8 mouse cellular contexts compared by ENCODE assay signal in the genomic region with DNA sequence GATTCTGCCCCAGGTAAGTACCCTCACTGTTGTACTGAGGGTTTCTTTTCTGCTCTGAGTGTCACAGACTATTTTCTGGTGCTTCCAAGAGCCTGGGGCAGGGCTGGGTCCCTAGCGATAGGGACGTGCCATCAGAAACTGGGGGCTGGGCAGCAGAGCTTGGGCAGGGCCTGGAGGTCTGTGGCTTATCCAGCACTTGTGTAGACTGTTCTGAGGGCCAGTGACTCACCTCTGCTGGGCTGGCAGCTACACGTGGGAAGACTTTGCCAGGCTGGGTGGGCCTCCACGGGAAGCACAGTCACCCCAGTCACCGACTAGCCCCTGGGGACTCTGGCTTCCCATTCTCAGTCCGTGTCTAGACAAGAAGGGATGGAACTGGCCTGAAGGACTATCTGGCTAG. TPM values are rescaled to one million over a fixed set of nuclear protein-coding genes. Genes with fewer than 3 reads are reported as not detected.
DNase-seq lines count a peak whose midpoint lies in the region; ATAC-seq and TF ChIP-seq lines count a peak whose summit lies in the region.

No protein-coding gene starts in this region.

- peaks cover 27% of the 10 kb centered on the region for H3K4me1 ChIP-seq in kidney, embryonic 14.5 days (ENCODE audit: control insufficient read depth, insufficient read depth, low read length)
- H3K4me1 ChIP-seq in cortical plate, adult 2 months (ENCODE audit: control insufficient read depth, insufficient read depth, low read length), result peaks cover 4% of the 10 kb centered on the region; the same call in 1 of the 2 replicates
- peaks cover 68% of the 10 kb centered on the region for H3K4me1 ChIP-seq in heart, postnatal 0 days (ENCODE audit: control insufficient read depth, insufficient read depth)
- H3K4me1 ChIP-seq in liver, postnatal 0 days (ENCODE audit: insufficient read depth), result peaks cover 41% of the 10 kb centered on the region
- H3K4me1 ChIP-seq in stomach, embryonic 15.5 days, result peaks cover 31% of the 10 kb centered on the region

- no peaks in the 10 kb centered on the region for H3K27me3 ChIP-seq in kidney, embryonic 14.5 days (ENCODE audit: control insufficient read depth, insufficient read depth, low read length)
- no peaks in the 10 kb centered on the region for H3K27me3 ChIP-seq in heart, postnatal 0 days (ENCODE audit: control insufficient read depth, insufficient read depth, low read length)
- H3K27me3 ChIP-seq in liver, postnatal 0 days (ENCODE audit: insufficient read depth, low read length), result no peaks in the 10 kb centered on the region
- no peaks in the 10 kb centered on the region for H3K27me3 ChIP-seq in stomach, embryonic 15.5 days (replicated peaks)

- no peak overlapping the region for H3K27ac ChIP-seq in kidney, embryonic 14.5 days (ENCODE audit: low read depth, low read length)
- 0 out of 2 replicates have a peak overlapping the region, but pooled peaks have one; percentile 15 for H3K27ac ChIP-seq in cortical plate, adult 2 months (ENCODE audit: insufficient read depth, low read length)
- peak overlapping the region; percentile 94 for H3K27ac ChIP-seq in heart, postnatal 0 days (ENCODE audit: low read depth)
- H3K27ac ChIP-seq in liver, postnatal 0 days (ENCODE audit: low read depth), result no peak overlapping the region
- peak overlapping the region; percentile 75; the same call in 1 of the 2 replicates for H3K27ac ChIP-seq in stomach, embryonic 15.5 days

- DNase-seq in kidney, adult 11 months, result no peak
- no peak for DNase-seq in heart, postnatal 0 days (ENCODE audit: low spot score)
- no peak for DNase-seq in liver, postnatal 0 days
- no peak for DNase-seq in adrenal gland, postnatal 10 days
- no peak for DNase-seq in layer of hippocampus, postnatal 36 days

- no peak for TF ChIP-seq CTCF in cortical plate, adult 2 months (IDR thresholded peaks at IDR 0.05; ENCODE audit: extremely low read depth, insufficient read depth, low read length)
- TF ChIP-seq CTCF in heart, postnatal 0 days (IDR thresholded peaks at IDR 0.05; ENCODE audit: low read depth), result no peak
- no peak for TF ChIP-seq CTCF in liver, postnatal 0 days (IDR thresholded peaks at IDR 0.05; ENCODE audit: low read depth)

- TF ChIP-seq POLR2A in cortical plate, adult 2 months (IDR thresholded peaks at IDR 0.05; ENCODE audit: extremely low read depth, insufficient read depth, low read length), result no peak

- H3K9ac ChIP-seq in kidney, embryonic 14.5 days (ENCODE audit: low read depth, low read length), result peak overlapping the region; percentile 61; the same call in 1 of the 2 replicates
- H3K9ac ChIP-seq in heart, postnatal 0 days (replicated peaks; ENCODE audit: low read depth, low read length), result peak overlapping the region; percentile 66
- H3K9ac ChIP-seq in liver, postnatal 0 days (replicated peaks), result peak overlapping the region; percentile 65; the same call in 1 of the 2 replicates
- H3K9ac ChIP-seq in stomach, embryonic 15.5 days, result peak overlapping the region; percentile 53; the same call in 1 of the 2 replicates

- WGBS in kidney, embryonic 14.5 days, result 61% methylated on average over 6 of the region's 6 CpGs
- 10% methylated on average over 6 of the region's 6 CpGs for WGBS in heart, postnatal 0 days
- 40% methylated on average over 6 of the region's 6 CpGs for WGBS in liver, postnatal 0 days (ENCODE audit: insufficient replicate concordance)
- WGBS in stomach, embryonic 15.5 days, result 42% methylated on average over 6 of the region's 6 CpGs

- peak overlapping the region; percentile 78 for H3K4me2 ChIP-seq in kidney, embryonic 14.5 days (replicated peaks; ENCODE audit: low read depth, low read length)
- H3K4me2 ChIP-seq in heart, postnatal 0 days (ENCODE audit: low read depth, low read length), result peak overlapping the region; percentile 93
- peak overlapping the region; percentile 96 for H3K4me2 ChIP-seq in liver, postnatal 0 days (ENCODE audit: low read depth, low read length)
- peak overlapping the region; percentile 98 for H3K4me2 ChIP-seq in stomach, embryonic 15.5 days

- peak overlapping the region; percentile 53 for H3K4me3 ChIP-seq in kidney, embryonic 14.5 days (ENCODE audit: low read length)
- H3K4me3 ChIP-seq in cortical plate, adult 2 months (ENCODE audit: insufficient read depth, low read length), result peak overlapping the region; percentile 78
- peak overlapping the region; percentile 71 for H3K4me3 ChIP-seq in heart, postnatal 0 days (ENCODE audit: low read depth, low read length)
- H3K4me3 ChIP-seq in liver, postnatal 0 days (ENCODE audit: low read depth, low read length), result peak overlapping the region; percentile 60
- peak overlapping the region; percentile 74 for H3K4me3 ChIP-seq in stomach, embryonic 15.5 days (replicated peaks)

- no peak for TF ChIP-seq EP300 in heart, postnatal 0 days (IDR thresholded peaks at IDR 0.05; ENCODE audit: low read depth)
- TF ChIP-seq EP300 in liver, postnatal 0 days (IDR thresholded peaks at IDR 0.05; ENCODE audit: low read depth), result no peak

- peak; percentile 8; the same call in 1 of the 2 replicates for ATAC-seq in kidney, embryonic 14.5 days (ENCODE audit: low FRiP score, low TSS enrichment)
- peak; percentile 16; the same call in 1 of the 2 replicates for ATAC-seq in heart, postnatal 0 days (ENCODE audit: insufficient read depth, low read depth)
- ATAC-seq in liver, postnatal 0 days, result no peak
- ATAC-seq in stomach, embryonic 15.5 days (ENCODE audit: insufficient read depth, low FRiP score, low read depth), result no peak

- H3K9me3 ChIP-seq in kidney, embryonic 14.5 days (ENCODE audit: control insufficient read depth, low read length), result no peaks in the 10 kb centered on the region
- no peaks in the 10 kb centered on the region for H3K9me3 ChIP-seq in heart, postnatal 0 days (replicated peaks; ENCODE audit: control insufficient read depth, low read length)
- H3K9me3 ChIP-seq in liver, postnatal 0 days (ENCODE audit: low read length), result no peaks in the 10 kb centered on the region
- H3K9me3 ChIP-seq in stomach, embryonic 15.5 days, result no peaks in the 10 kb centered on the region

- no peaks in the 10 kb centered on the region for H3K36me3 ChIP-seq in kidney, embryonic 14.5 days (ENCODE audit: control insufficient read depth, insufficient read depth, low read length)
- H3K36me3 ChIP-seq in heart, postnatal 0 days (replicated peaks; ENCODE audit: control insufficient read depth, insufficient read depth, low read length), result no peaks in the 10 kb centered on the region
- H3K36me3 ChIP-seq in liver, postnatal 0 days (replicated peaks; ENCODE audit: insufficient read depth, low read length), result no peaks in the 10 kb centered on the region
- no peaks in the 10 kb centered on the region for H3K36me3 ChIP-seq in stomach, embryonic 15.5 days

RNA-seq across cellular contexts. Expression of a gene that starts 0.9 kb away (rescaled TPM):
- 8.3 and 10.4 TPM in 2 replicates for polyA plus RNA-seq in kidney, embryonic 14.5 days (2014; fragmentation: Nextera tagmentation; extraction: Ambion mirVana)
- polyA plus RNA-seq in cortical plate, adult 2 months (2012; rRNA removed), result 44.5 and 44.6 TPM in 2 replicates
- 106 and 156 TPM in 2 replicates for total RNA-seq in heart, postnatal 0 days (2014; rRNA removed; ENCODE audit: low replicate concordance)
- 21.4 and 23.3 TPM in 2 replicates for polyA plus RNA-seq in heart, postnatal 0 days (2015; fragmentation: Nextera tagmentation; extraction: Ambion mirVana)
- 1.7 and 2.0 TPM in 2 replicates for polyA plus RNA-seq in liver, postnatal 0 days (2015; fragmentation: Nextera tagmentation; extraction: Ambion mirVana)
- 17.2 and 17.6 TPM in 2 replicates for polyA plus RNA-seq in stomach, embryonic 15.5 days (2015; fragmentation: Nextera tagmentation; extraction: Ambion mirVana)
- total RNA-seq in adrenal gland, postnatal 10 days (2021), result 10 to 100 TPM; 11.1 to 14.7 TPM
- 10 to 100 TPM; 24.3 to 24.5 TPM for total RNA-seq in layer of hippocampus, postnatal 36 days (2021)

RNA-seq across cellular contexts. Expression of a gene that starts 40.8 kb away (rescaled TPM):
- 20.3 and 26.2 TPM in 2 replicates for polyA plus RNA-seq in kidney, embryonic 14.5 days (2014; fragmentation: Nextera tagmentation; extraction: Ambion mirVana)
- 12.9 and 13.6 TPM in 2 replicates for polyA plus RNA-seq in cortical plate, adult 2 months (2012; rRNA removed)
- total RNA-seq in heart, postnatal 0 days (2014; rRNA removed; ENCODE audit: low replicate concordance), result 16.3 and 27.4 TPM in 2 replicates
- 17.9 and 20.7 TPM in 2 replicates for polyA plus RNA-seq in heart, postnatal 0 days (2015; fragmentation: Nextera tagmentation; extraction: Ambion mirVana)
- 74.9 and 80.9 TPM in 2 replicates for polyA plus RNA-seq in liver, postnatal 0 days (2015; fragmentation: Nextera tagmentation; extraction: Ambion mirVana)
- 29.8 and 40.7 TPM in 2 replicates for polyA plus RNA-seq in stomach, embryonic 15.5 days (2015; fragmentation: Nextera tagmentation; extraction: Ambion mirVana)
- 10 to 100 TPM in 1 of 2 experiments, 1 to 10 TPM in 1; 10.0 to 15.0 TPM for total RNA-seq in adrenal gland, postnatal 10 days (2021)
- 10 to 100 TPM in 1 of 2 experiments, 1 to 10 TPM in 1; 8.9 to 10.4 TPM for total RNA-seq in layer of hippocampus, postnatal 36 days (2021)

RNA-seq across cellular contexts. Expression of a gene that starts 40.8 kb away (rescaled TPM):
- 1.1 and 1.2 TPM in 2 replicates for polyA plus RNA-seq in kidney, embryonic 14.5 days (2014; fragmentation: Nextera tagmentation; extraction: Ambion mirVana)
- 0.98 and 1.1 TPM in 2 replicates for polyA plus RNA-seq in cortical plate, adult 2 months (2012; rRNA removed)
- total RNA-seq in heart, postnatal 0 days (2014; rRNA removed; ENCODE audit: low replicate concordance), result not detected in 2 replicates
- polyA plus RNA-seq in heart, postnatal 0 days (2015; fragmentation: Nextera tagmentation; extraction: Ambion mirVana), result 0.26 and 0.33 TPM in 2 replicates
- polyA plus RNA-seq in liver, postnatal 0 days (2015; fragmentation: Nextera tagmentation; extraction: Ambion mirVana), result 0.08 and 0.13 TPM in 2 replicates
- 0.80 TPM in 2 replicates for polyA plus RNA-seq in stomach, embryonic 15.5 days (2015; fragmentation: Nextera tagmentation; extraction: Ambion mirVana)
- under 1 TPM; 0.39 to 0.45 TPM for total RNA-seq in adrenal gland, postnatal 10 days (2021)
- total RNA-seq in layer of hippocampus, postnatal 36 days (2021), result under 1 TPM; 0.52 to 0.58 TPM

RNA-seq across cellular contexts. Expression of a gene that starts 59.3 kb away (rescaled TPM):
- 28.3 and 42.4 TPM in 2 replicates for polyA plus RNA-seq in kidney, embryonic 14.5 days (2014; fragmentation: Nextera tagmentation; extraction: Ambion mirVana)
- polyA plus RNA-seq in cortical plate, adult 2 months (2012; rRNA removed), result 159 and 163 TPM in 2 replicates
- 15.9 and 22.0 TPM in 2 replicates for total RNA-seq in heart, postnatal 0 days (2014; rRNA removed; ENCODE audit: low replicate concordance)
- 11.4 and 13.1 TPM in 2 replicates for polyA plus RNA-seq in heart, postnatal 0 days (2015; fragmentation: Nextera tagmentation; extraction: Ambion mirVana)
- 203 and 216 TPM in 2 replicates for polyA plus RNA-seq in liver, postnatal 0 days (2015; fragmentation: Nextera tagmentation; extraction: Ambion mirVana)
- 125 and 139 TPM in 2 replicates for polyA plus RNA-seq in stomach, embryonic 15.5 days (2015; fragmentation: Nextera tagmentation; extraction: Ambion mirVana)
- total RNA-seq in adrenal gland, postnatal 10 days (2021), result 100 to 1,000 TPM; 344 to 595 TPM
- 100 to 1,000 TPM; 151 to 155 TPM for total RNA-seq in layer of hippocampus, postnatal 36 days (2021)

Comparison
In these comparisons a context has a peak if more than half of its experiments do, and no peak if none do; other contexts are left out.
1. ATAC-seq: peak in kidney, embryonic 14.5 days (single experiment) and heart, postnatal 0 days (single experiment); none in liver, postnatal 0 days (single experiment) and stomach, embryonic 15.5 days (single experiment).
2. H3K27ac ChIP-seq: peak in cortical plate, adult 2 months (single experiment), heart, postnatal 0 days (single experiment) and stomach, embryonic 15.5 days (single experiment); none in kidney, embryonic 14.5 days (single experiment) and liver, postnatal 0 days (single experiment).
3. Peak in every context shown above with its lines, with median percentiles within 50 percentile points of each other: H3K4me2 ChIP-seq, H3K4me3 ChIP-seq and H3K9ac ChIP-seq.